Mouse (Mus musculus) left cerebral cortex, postnatal 4 days (tissue): ENCODE results near the gene Omp. TPM values are rescaled to one million over a fixed set of nuclear protein-coding genes. Genes with fewer than 3 reads are reported as not detected.

ENCODE experiments used
- DNase-seq: peaks from one replicate; pipeline ENCODE4 v3.0.0-alpha.2; 2022
- intact Hi-C: fragments of 180-260 bp; cut with DNase I; formaldehyde crosslinking; loops from one replicate; pipeline ENCODE4 v1.15.1; 2025
- total RNA-seq, 2 experiments: library from RNA; stranded (reverse); gene quantifications; 2 replicates each; pipeline ENCODE4 v1.2.3; 2021

The Omp gene
- total RNA-seq, 2 experiments from 2014 or later: 1.4 to 2.1 TPM

GRCm38 (mm10) chr7:98104481-98105435, 40.5 kb downstream of the Omp start:
- DNase-seq: no peak
- intact Hi-C loops: no loop called here

- no peak for DNase-seq
- intact Hi-C loops: no loop called here
Measured at GRCm38 (mm10) chr7:98103942-98104292, 41.4 kb downstream of the Omp start.

GRCm38 (mm10) chr7:98103002-98103941, 42.0 kb downstream of the Omp start:
- intact Hi-C loops: no loop called here

GRCm38 (mm10) chr7:98102488-98102887, 42.8 kb downstream of the Omp start:
- intact Hi-C loops: no loop called here
- DNase-seq: no peak

More at GRCm38 (mm10) chr7:98103002-98103941, 42.0 kb downstream of the Omp start:
- DNase-seq: peak; percentile 86

GRCm38 (mm10) chr7:98097557-98097956, 47.7 kb downstream of the Omp start:
- no peak for DNase-seq
- intact Hi-C loops: no loop called here

- DNase-seq: no peak
- intact Hi-C loops: no loop called here
Measured at GRCm38 (mm10) chr7:98095852-98096251, 49.5 kb downstream of the Omp start.

Other genes starting within 250 kb of the Omp start
- not detected for gene Gdpd4, start 225.5 kb downstream of the Omp start, total RNA-seq
- gene Myo7a, start 26.0 kb downstream of the Omp start, total RNA-seq: 10 to 100 TPM; 17.8 to 18.7 TPM
- 10 to 100 TPM; 51.0 to 52.2 TPM for gene Capn5, start 32.8 kb upstream of the Omp start, total RNA-seq
- gene B3gnt6, start 54.0 kb upstream of the Omp start, total RNA-seq: under 1 TPM; 0.16 to 0.28 TPM
- 10 to 100 TPM; 10.1 to 10.6 TPM for gene Acer3, start 175.7 kb upstream of the Omp start, total RNA-seq
- gene Tsku, start 215.8 kb upstream of the Omp start, total RNA-seq: 10 to 100 TPM; 11.5 TPM